Mouse (Mus musculus) embryonic facial prominence, embryonic 11.5 days (tissue): ENCODE data around the gene Snx18. TPM values are rescaled to one million over a fixed set of nuclear protein-coding genes. Genes with fewer than 3 reads are reported as not detected.
A peak's percentile ranks its signal among the peaks of the same experiment; 100 is the strongest.

Source experiments
- ATAC-seq: fragments of 200-750 bp; cut with Nextera tagmentation; replicated peaks from 2 replicates; pipeline ENCODE4 v1.8.0; 2017; ENCODE audit warnings: low read depth; ENCODE audit not compliant: insufficient number of reproducible peaks, low FRiP score, low TSS enrichment
- DNase-seq: peaks from one replicate; pipeline ENCODE4 v3.0.0-alpha.2; 2015; ENCODE audit warnings: low spot score
- H3K27ac ChIP-seq: fragments of 300-500 bp; sonication (generic); replicated peaks from 2 replicates; pipeline ENCODE4 v1.5.1; 2014; ENCODE audit warnings: mild to moderate bottlenecking, low read depth, low read length, control low read depth
- H3K27me3 ChIP-seq: fragments of 300-500 bp; sonication (generic); 2 replicates; pipeline ENCODE4 v1.6.1; 2014; ENCODE audit warnings: mild to moderate bottlenecking, low read length, moderate library complexity, mixed read lengths; ENCODE audit not compliant: control insufficient read depth, insufficient read depth
- H3K36me3 ChIP-seq: fragments of 300-500 bp; sonication (generic); replicated peaks from 2 replicates; pipeline ENCODE4 v1.6.1; 2014; ENCODE audit warnings: low read depth, mild to moderate bottlenecking, low read length, moderate library complexity, mixed read lengths; ENCODE audit not compliant: control insufficient read depth, insufficient read depth
- H3K4me1 ChIP-seq: fragments of 300-500 bp; sonication (generic); 2 replicates; pipeline ENCODE4 v1.6.1; 2014; ENCODE audit warnings: low read length, mixed read lengths; ENCODE audit not compliant: control insufficient read depth, insufficient read depth
- H3K4me2 ChIP-seq: fragments of 300-500 bp; sonication (generic); 2 replicates; pipeline ENCODE4 v1.6.1; 2014; ENCODE audit warnings: low read depth, mild to moderate bottlenecking, control low read depth, low read length, moderate library complexity
- H3K4me3 ChIP-seq: fragments of 300-500 bp; sonication (generic); 2 replicates; pipeline ENCODE4 v1.5.1; 2014; ENCODE audit warnings: low read depth, low read length, control low read depth
- H3K9ac ChIP-seq: fragments of 300-500 bp; sonication (generic); replicated peaks from 2 replicates; pipeline ENCODE4 v1.6.1; 2014; ENCODE audit warnings: mild to moderate bottlenecking, control low read depth, low read length
- H3K9me3 ChIP-seq: fragments of 300-500 bp; sonication (generic); replicated peaks from 2 replicates; pipeline ENCODE4 v1.6.1; 2016; ENCODE audit warnings: mild to moderate bottlenecking, low read length, inconsistent platforms, mixed read lengths; ENCODE audit not compliant: control insufficient read depth
- WGBS: fragments of 180-500 bp; shearing (Covaris S2); extraction: QIAGEN DNeasy Blood & Tissue Kit; methylation state at CpG from one replicate; pipeline ENCODE4 v1.1.7; 2014; 5-methylcytosine and 5-hydroxymethylcytosine counted together
- polyA plus RNA-seq: library from polyadenylated mRNA; unstranded; fragments of >200 nt; fragmentation: Nextera tagmentation; extraction: Ambion mirVana; gene quantifications from 2 replicates; pipeline ENCODE4 v1.2.1, GENCODE M21; 2014

Gene Snx18
- polyA plus RNA-seq, 1 experiment from 2014 or later: 34.7 TPM

- Histone ChIP-seq H3K4me2 (no peak overlapping the region), H3K27ac (no peak overlapping the region), H3K36me3 (no peaks in the 10 kb centered on the region), H3K4me1 (no peaks in the 10 kb centered on the region), H3K4me3 (no peak overlapping the region), H3K9me3 (no peaks in the 10 kb centered on the region), H3K27me3 (no peaks in the 10 kb centered on the region), H3K9ac (no peak overlapping the region)
- 90% methylated on average over 5 of the region's 5 CpGs for WGBS
- DNase-seq (no peak), ATAC-seq (no peak)
Measured at GRCm38 (mm10) chr13:113581436-113581835, 36.9 kb downstream of the Snx18 start.

DNA sequence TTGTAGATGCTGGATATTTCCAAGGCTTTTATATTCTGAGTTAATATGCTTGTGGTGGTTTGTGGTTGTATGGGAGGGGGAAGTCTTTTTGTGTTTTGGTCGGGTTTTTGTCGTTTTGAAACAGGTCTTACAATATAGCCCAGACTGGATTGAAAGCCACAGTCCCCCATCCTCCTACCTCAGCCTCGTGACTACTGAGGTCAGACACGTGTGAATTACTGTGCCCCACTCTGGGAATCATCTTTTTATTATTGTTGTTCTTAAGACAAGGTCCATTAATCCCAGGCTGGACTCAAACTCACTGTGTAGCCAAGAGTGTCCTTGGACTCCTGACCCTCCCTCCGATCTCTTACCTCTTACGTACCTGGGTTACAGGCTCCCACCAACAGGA lies 38.0 kb downstream of the Snx18 start:
- no peak for DNase-seq
- WGBS: 71% methylated on average over 6 of the region's 6 CpGs
- no peak overlapping the region for H3K4me2 ChIP-seq

GRCm38 (mm10) chr13:113579788-113580399 lies 38.5 kb downstream of the Snx18 start:
- 65% methylated on average over 7 of the region's 7 CpGs for WGBS
- ATAC-seq: no peak
- H3K27ac ChIP-seq: no peak overlapping the region
- no peak overlapping the region for H3K4me3 ChIP-seq
- H3K9me3 ChIP-seq: no peaks in the 10 kb centered on the region
- H3K4me2 ChIP-seq: no peak overlapping the region
- no peaks in the 10 kb centered on the region for H3K4me1 ChIP-seq
- H3K36me3 ChIP-seq: no peaks in the 10 kb centered on the region
- no peak overlapping the region for H3K9ac ChIP-seq
- DNase-seq: peak; percentile 15
- H3K27me3 ChIP-seq: no peaks in the 10 kb centered on the region

More for the DNA sequence above, 38.0 kb downstream of the Snx18 start:
- Histone ChIP-seq H3K9me3 (no peaks in the 10 kb centered on the region), H3K4me1 (no peaks in the 10 kb centered on the region), H3K4me3 (no peak overlapping the region), H3K27me3 (no peaks in the 10 kb centered on the region), H3K9ac (no peak overlapping the region), H3K27ac (no peak overlapping the region), H3K36me3 (no peaks in the 10 kb centered on the region)
- ATAC-seq: no peak

DNA sequence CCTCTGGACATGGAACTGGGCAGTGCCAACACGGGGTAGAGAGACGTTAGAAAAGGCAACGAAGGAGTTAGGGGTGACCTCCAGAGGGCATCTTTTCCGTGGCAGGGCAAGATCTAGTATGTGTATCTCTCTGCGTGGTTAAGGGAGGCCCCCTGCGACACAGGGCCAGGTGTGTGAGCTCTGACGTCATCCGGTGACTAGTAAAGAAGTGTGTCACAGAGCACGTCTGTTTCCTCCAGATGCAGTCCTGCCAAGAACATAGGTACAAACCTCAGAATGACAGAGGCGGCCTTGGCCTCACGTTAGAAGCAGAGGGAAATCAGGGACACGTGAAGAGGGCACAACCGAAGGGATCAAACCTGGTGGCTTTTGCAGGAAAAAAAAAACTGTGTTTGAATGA lies 44.1 kb downstream of the Snx18 start:
- Histone ChIP-seq H3K36me3 (no peaks in the 10 kb centered on the region), H3K4me3 (no peak overlapping the region), H3K27me3 (no peaks in the 10 kb centered on the region), H3K4me1 (no peaks in the 10 kb centered on the region), H3K27ac (no peak overlapping the region), H3K9ac (no peak overlapping the region), H3K9me3 (no peaks in the 10 kb centered on the region), H3K4me2 (no peak overlapping the region)
- no peak for ATAC-seq
- DNase-seq: no peak
- 88% methylated on average over 13 of the region's 13 CpGs for WGBS

DNA sequence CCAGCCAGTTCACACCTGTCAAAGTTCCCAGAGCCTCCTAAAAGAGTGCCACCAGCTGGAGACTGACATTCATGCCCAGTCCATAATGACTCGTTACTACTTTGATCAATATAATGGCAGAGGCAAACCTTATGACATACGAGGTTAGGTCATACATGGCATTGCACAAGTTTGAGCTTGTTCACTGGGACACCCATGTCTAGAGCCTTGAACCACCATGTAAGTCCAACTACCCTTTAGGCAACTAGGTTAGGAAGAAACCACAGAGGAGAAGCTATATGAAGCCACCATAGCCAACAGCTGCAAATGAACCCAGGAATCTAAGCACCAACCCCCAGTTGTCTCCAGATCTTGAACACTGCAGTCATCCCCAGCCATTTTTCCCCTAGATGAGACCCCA lies 45.0 kb downstream of the Snx18 start:
- 97% methylated on average over 2 of the region's 2 CpGs for WGBS
- H3K4me3 ChIP-seq: no peak overlapping the region

GRCm38 (mm10) chr13:113572046-113572686 lies 46.2 kb downstream of the Snx18 start:
- H3K9ac ChIP-seq: no peak overlapping the region
- ATAC-seq (no peak), DNase-seq (no peak)
- H3K9me3 ChIP-seq: no peaks in the 10 kb centered on the region
- H3K27ac ChIP-seq: no peak overlapping the region
- no peak overlapping the region for H3K4me2 ChIP-seq
- H3K4me1 ChIP-seq: no peaks in the 10 kb centered on the region
- no peaks in the 10 kb centered on the region for H3K27me3 ChIP-seq
- no peak overlapping the region for H3K4me3 ChIP-seq
- no peaks in the 10 kb centered on the region for H3K36me3 ChIP-seq
- WGBS: 84% methylated on average over 9 of the region's 9 CpGs

More for the DNA sequence above, 45.0 kb downstream of the Snx18 start:
- Histone ChIP-seq H3K36me3 (no peaks in the 10 kb centered on the region), H3K9me3 (no peaks in the 10 kb centered on the region), H3K4me1 (no peaks in the 10 kb centered on the region), H3K4me2 (no peak overlapping the region), H3K27me3 (no peaks in the 10 kb centered on the region), H3K27ac (no peak overlapping the region), H3K9ac (no peak overlapping the region)
- ATAC-seq (no peak), DNase-seq (no peak)

DNA sequence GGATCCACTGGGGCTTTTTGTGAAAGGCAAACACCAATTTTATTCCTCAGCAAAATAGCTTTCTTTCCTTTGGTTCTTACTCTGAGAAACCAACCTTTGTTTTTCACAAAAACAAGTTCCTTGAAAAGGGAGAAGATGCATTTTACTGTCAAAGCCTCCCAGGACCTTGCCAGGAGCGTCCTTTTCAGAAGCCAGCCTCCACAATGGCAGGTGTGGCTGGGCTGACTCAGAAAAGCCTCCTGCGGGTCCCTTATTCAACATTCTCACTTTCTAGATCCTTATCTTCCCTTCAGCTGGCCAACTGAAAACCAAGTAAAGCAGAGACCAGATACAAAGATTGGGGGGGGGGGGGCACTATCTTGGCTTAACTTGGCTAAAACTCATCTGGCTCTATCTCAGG lies 48.8 kb downstream of the Snx18 start:
- Histone ChIP-seq H3K9me3 (no peaks in the 10 kb centered on the region), H3K4me3 (no peak overlapping the region), H3K4me1 (no peaks in the 10 kb centered on the region), H3K36me3 (no peaks in the 10 kb centered on the region), H3K27ac (no peak overlapping the region), H3K4me2 (no peak overlapping the region), H3K9ac (no peak overlapping the region), H3K27me3 (no peaks in the 10 kb centered on the region)
- no peak for ATAC-seq
- WGBS: 16% methylated on average over 2 of the region's 2 CpGs
- no peak for DNase-seq

GRCm38 (mm10) chr13:113566951-113567350 lies 51.4 kb downstream of the Snx18 start:
- ATAC-seq: no peak
- Histone ChIP-seq H3K9me3 (no peaks in the 10 kb centered on the region), H3K36me3 (no peaks in the 10 kb centered on the region), H3K4me2 (no peak overlapping the region), H3K4me1 (no peaks in the 10 kb centered on the region), H3K9ac (no peak overlapping the region), H3K4me3 (no peak overlapping the region), H3K27ac (no peak overlapping the region), H3K27me3 (no peaks in the 10 kb centered on the region)
- 90% methylated on average over 5 of the region's 5 CpGs for WGBS
- DNase-seq: no peak
